Mouse (Mus musculus): ENCODE data around the gene Hipk4. TPM values are rescaled to one million over a fixed set of nuclear protein-coding genes. Genes with fewer than 3 reads are reported as not detected.

Hipk4 gene
- polyA plus RNA-seq, 1 experiment: not detected

- Histone ChIP-seq H3K4me3 (ENCODE audit: insufficient read depth, low read depth, low read length) (no peak overlapping the region), H3K27ac (ENCODE audit: insufficient read depth, low read depth, low read length) (no peak overlapping the region), H3K4me1 (ENCODE audit: control insufficient read depth, insufficient read depth, low read length) (no peaks in the 10 kb centered on the region)
- WGBS: 86% methylated on average over 14 of the region's 14 CpGs
- TF ChIP-seq CTCF (IDR thresholded peaks at IDR 0.05; ENCODE audit: insufficient read depth, low read depth, low read length): no peak
- TF ChIP-seq POLR2A (IDR thresholded peaks at IDR 0.05; ENCODE audit: insufficient read depth, low read depth, low read length): no peak
Measured at GRCm38 (mm10) chr7:27580380-27581174, 57.5 kb downstream of the Hipk4 start.

Other genes starting within 250 kb of the Hipk4 start
- gene Ltbp4, start 185.6 kb upstream of the Hipk4 start, polyA plus RNA-seq (2012; ENCODE audit: insufficient read depth, insufficient read length, low replicate concordance, missing spikeins): not detected in 2 replicates
- gene Shkbp1, start 167.2 kb upstream of the Hipk4 start, polyA plus RNA-seq (2012; ENCODE audit: insufficient read depth, insufficient read length, low replicate concordance, missing spikeins): not detected in 2 replicates
- not detected in 2 replicates for gene Gm20479, start 165.8 kb upstream of the Hipk4 start, polyA plus RNA-seq (2012; ENCODE audit: insufficient read depth, insufficient read length, low replicate concordance, missing spikeins)
- not detected in 2 replicates for gene Sptbn4, start 75.6 kb upstream of the Hipk4 start, polyA plus RNA-seq (2012; ENCODE audit: insufficient read depth, insufficient read length, low replicate concordance, missing spikeins)
- not detected in 2 replicates for gene Blvrb, start 75.3 kb upstream of the Hipk4 start, polyA plus RNA-seq (2012; ENCODE audit: insufficient read depth, insufficient read length, low replicate concordance, missing spikeins)
- gene Sertad3, start 49.5 kb upstream of the Hipk4 start, polyA plus RNA-seq (2012; ENCODE audit: insufficient read depth, insufficient read length, low replicate concordance, missing spikeins): not detected in 2 replicates
- not detected in 2 replicates for gene Sertad1, start 36.4 kb upstream of the Hipk4 start, polyA plus RNA-seq (2012; ENCODE audit: insufficient read depth, insufficient read length, low replicate concordance, missing spikeins)
- not detected in 2 replicates for gene Prx, start 23.9 kb upstream of the Hipk4 start, polyA plus RNA-seq (2012; ENCODE audit: insufficient read depth, insufficient read length, low replicate concordance, missing spikeins)
- gene Pld3, start 30.0 kb downstream of the Hipk4 start, polyA plus RNA-seq (2012; ENCODE audit: insufficient read depth, insufficient read length, low replicate concordance, missing spikeins): not detected in 2 replicates
- gene 2310022A10Rik, start 30.0 kb downstream of the Hipk4 start, polyA plus RNA-seq (2012; ENCODE audit: insufficient read depth, insufficient read length, low replicate concordance, missing spikeins): not detected in 2 replicates
- not detected in 2 replicates for gene Akt2, start 68.3 kb downstream of the Hipk4 start, polyA plus RNA-seq (2012; ENCODE audit: insufficient read depth, insufficient read length, low replicate concordance, missing spikeins)
- not detected in 2 replicates for gene Ttc9b, start 130.6 kb downstream of the Hipk4 start, polyA plus RNA-seq (2012; ENCODE audit: insufficient read depth, insufficient read length, low replicate concordance, missing spikeins)
- gene Map3k10, start 151.3 kb downstream of the Hipk4 start, polyA plus RNA-seq (2012; ENCODE audit: insufficient read depth, insufficient read length, low replicate concordance, missing spikeins): not detected in 2 replicates
- gene Zfp607b, start 166.1 kb downstream of the Hipk4 start, polyA plus RNA-seq (2012; ENCODE audit: insufficient read depth, insufficient read length, low replicate concordance, missing spikeins): not detected in 2 replicates
- not detected in 2 replicates for gene Zfp60, start 208.1 kb downstream of the Hipk4 start, polyA plus RNA-seq (2012; ENCODE audit: insufficient read depth, insufficient read length, low replicate concordance, missing spikeins)

Data from olfactory bulb, adult 2 months (tissue).